Mouse (Mus musculus) brain, embryonic 14.5 days (tissue): ENCODE results near the gene Gm14597.

Experiments
- CTCF ChIP-seq: fragments of 200-500 bp; IDR thresholded peaks from 2 replicates; pipeline ENCODE4 v1.5.1; 2012; ENCODE audit warnings: inconsistent platforms, mild to moderate bottlenecking, moderate library complexity, borderline replicate concordance; ENCODE audit not compliant: insufficient read depth, insufficient read length; ENCODE audit errors: extremely low read depth
- POLR2A ChIP-seq: fragments of 200-500 bp; IDR thresholded peaks from 2 replicates; pipeline ENCODE4 v1.6.1; 2012; ENCODE audit warnings: mild to moderate bottlenecking, inconsistent platforms, borderline replicate concordance; ENCODE audit not compliant: poor library complexity, insufficient read depth, insufficient read length, severe bottlenecking; ENCODE audit errors: extremely low read depth

DNA sequence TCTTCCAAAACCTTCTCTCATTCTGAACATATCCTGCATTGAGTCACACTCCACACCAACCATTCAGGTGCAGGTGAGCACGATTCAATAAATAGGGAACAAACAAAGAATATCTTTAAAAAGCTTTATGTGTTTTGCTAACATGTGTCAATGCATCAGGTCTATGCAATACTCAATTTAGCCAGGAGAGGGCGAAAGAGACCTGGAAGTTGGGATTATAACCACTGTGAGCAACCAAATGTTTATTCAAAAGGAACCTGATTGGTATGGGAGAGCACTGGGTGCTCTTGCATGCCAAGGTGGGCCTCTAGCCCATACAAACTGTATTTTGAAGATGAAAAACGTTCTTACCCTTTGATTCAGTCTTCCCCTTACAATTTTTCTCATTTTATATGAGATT, 1.8 kb upstream of the Gm14597 start:
- TF ChIP-seq CTCF (peak; percentile 53; the same call in 1 of the 2 replicates), POLR2A (no peak)
